Mouse (Mus musculus) thymus, adult 2 months (tissue): ENCODE measurements around the gene Zmym4. TPM values are rescaled to one million over a fixed set of nuclear protein-coding genes. Genes with fewer than 3 reads are reported as not detected.
"Not testable (repeated sequence)": the region's sequence is repeated elsewhere in the genome, so short reads cannot be mapped to it uniquely, and the experiment has no call there.

ENCODE experiments used
- DNase-seq: peaks from one replicate; pipeline ENCODE4 v3.0.0; 2021
- H3K27ac ChIP-seq: fragments of 200-500 bp; 2 replicates; pipeline ENCODE4 v1.5.1; 2012; ENCODE audit warnings: low read length, control low read depth; ENCODE audit not compliant: control insufficient read depth, insufficient read depth
- H3K27me3 ChIP-seq: fragments of 200-500 bp; 2 replicates; pipeline ENCODE4 v1.6.1; 2012; ENCODE audit warnings: mild to moderate bottlenecking, low read length, moderate library complexity, mixed read lengths; ENCODE audit not compliant: control insufficient read depth, insufficient read depth
- H3K36me3 ChIP-seq: fragments of 200-500 bp; 2 replicates; pipeline ENCODE4 v1.6.1; 2012; ENCODE audit warnings: mild to moderate bottlenecking, low read length, moderate library complexity; ENCODE audit not compliant: control insufficient read depth, insufficient read depth
- H3K4me1 ChIP-seq: fragments of 200-500 bp; replicated peaks from 2 replicates; pipeline ENCODE4 v1.6.1; 2012; ENCODE audit warnings: low read length; ENCODE audit not compliant: control insufficient read depth, insufficient read depth
- H3K4me3 ChIP-seq: fragments of 200-500 bp; 2 replicates; pipeline ENCODE4 v1.5.1; 2012; ENCODE audit warnings: mild to moderate bottlenecking, low read length, control low read depth, moderate library complexity; ENCODE audit not compliant: control insufficient read depth, insufficient read depth
- CTCF ChIP-seq: fragments of 200-500 bp; IDR thresholded peaks from 2 replicates; pipeline ENCODE4 v1.5.1; 2012; ENCODE audit warnings: mild to moderate bottlenecking, control low read depth, low read length, moderate library complexity, borderline replicate concordance; ENCODE audit not compliant: control insufficient read depth, poor library complexity, insufficient read depth; ENCODE audit errors: extremely low read depth
- POLR2A ChIP-seq: fragments of 200-500 bp; IDR thresholded peaks from 2 replicates; pipeline ENCODE4 v1.6.1; 2012; ENCODE audit warnings: mild to moderate bottlenecking, low read length, control low read depth, moderate library complexity; ENCODE audit not compliant: control insufficient read depth, poor library complexity, insufficient read depth; ENCODE audit errors: extremely low read depth
- WGBS: fragments of 180-500 bp; shearing (Covaris S2); methylation state at CpG from one replicate; pipeline ENCODE4 v1.1.7; 2018; 5-methylcytosine and 5-hydroxymethylcytosine counted together
- polyA plus RNA-seq: library from polyadenylated mRNA; depleted of rRNA; stranded (reverse); fragments of >200 nt; gene quantifications from 2 replicates; pipeline ENCODE4 v1.2.3, GENCODE M21; 2012; rRNA removed

The Zmym4 gene
- polyA plus RNA-seq = 7.9 and 8.9 TPM in 2 replicates

DNA sequence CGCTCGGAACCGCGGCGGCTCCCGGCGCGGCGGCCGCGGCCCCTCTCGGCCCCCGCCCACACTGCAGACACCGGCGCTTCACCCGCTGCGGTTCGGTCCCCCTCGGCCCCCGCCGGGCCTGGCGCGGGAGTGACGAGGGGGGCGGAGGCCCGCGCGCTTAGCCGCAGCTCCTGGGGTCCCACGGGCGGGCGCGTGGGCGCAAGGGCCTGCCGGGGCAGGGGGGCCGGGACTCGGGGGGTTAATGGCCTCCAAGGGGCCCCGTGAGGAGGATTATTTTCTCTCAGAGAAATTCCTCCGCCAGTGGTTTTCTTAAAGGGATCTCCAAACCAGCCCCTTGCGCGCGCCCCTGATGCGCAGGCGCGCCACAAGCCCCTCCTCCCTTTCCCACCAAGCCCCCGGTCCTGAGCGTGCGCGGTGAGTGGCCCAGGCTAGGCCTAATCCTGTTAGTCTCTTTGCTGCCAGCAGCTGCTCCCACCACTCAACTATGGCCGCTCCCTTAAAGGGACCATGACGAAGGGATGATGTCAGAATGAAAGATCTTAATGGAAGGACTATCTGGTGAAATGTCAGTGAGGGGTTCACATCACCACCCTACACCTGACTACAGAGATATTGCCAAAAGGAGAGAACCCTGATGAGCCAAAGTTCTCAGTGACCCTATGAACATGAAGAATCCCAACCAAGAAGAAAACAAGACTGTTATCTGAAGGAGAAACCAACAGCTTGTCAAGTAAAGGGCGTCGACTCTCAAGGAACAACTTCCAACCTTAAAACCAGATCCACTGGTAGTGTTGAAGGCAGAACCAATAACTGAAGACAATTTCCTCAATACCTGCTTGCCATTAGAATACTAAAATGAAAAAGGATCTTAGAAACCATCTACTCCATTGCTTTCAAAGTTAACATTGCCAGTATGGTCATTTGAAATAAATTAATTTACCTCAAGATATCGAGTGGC is at the start of gene Zmym4:
Zmym4 (minus strand) TSS at position 272 of the 958 bp plus-strand sequence.
- DNase-seq = peak; percentile 92
- no peaks in the 10 kb centered on the region for H3K36me3 ChIP-seq
- H3K4me1 ChIP-seq = no peaks in the 10 kb centered on the region
- H3K27ac ChIP-seq = no peak within 1 kb of the TSS; the same call in 1 of the 2 replicates
- H3K4me3 ChIP-seq = peak within 1 kb of the TSS; percentile 89
- no peaks in the 10 kb centered on the region for H3K27me3 ChIP-seq
- TF ChIP-seq CTCF (no peak), POLR2A (no peak)
- WGBS = 7% methylated on average over 49 of the region's 54 CpGs

DNA sequence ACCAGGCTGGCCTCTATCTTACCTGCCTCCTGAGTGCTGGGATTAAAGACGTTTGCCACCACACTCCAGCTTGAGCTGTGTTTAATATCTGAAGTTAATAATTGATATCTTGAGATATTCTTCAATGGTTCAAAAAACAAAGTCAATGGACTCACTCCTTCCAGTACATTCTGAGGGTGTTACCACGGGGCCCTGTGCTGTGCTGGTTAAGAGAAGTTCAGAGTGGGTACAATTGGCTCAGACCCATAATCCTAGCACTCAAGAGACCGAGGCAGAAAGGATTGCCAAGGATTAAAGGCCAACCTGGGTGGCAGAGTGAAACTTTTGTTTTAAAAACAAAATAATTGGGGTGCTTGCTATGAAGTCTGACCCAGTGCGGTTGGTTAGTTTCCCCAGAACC is 48.4 kb upstream of the Zmym4 start:
- H3K27ac ChIP-seq = no peak overlapping the region
- no peaks in the 10 kb centered on the region for H3K36me3 ChIP-seq
- no peaks in the 10 kb centered on the region for H3K27me3 ChIP-seq
- H3K4me3 ChIP-seq = no peak overlapping the region
- DNase-seq = no peak
- no peak for TF ChIP-seq POLR2A
- TF ChIP-seq CTCF = no peak
- H3K4me1 ChIP-seq = no peaks in the 10 kb centered on the region
- WGBS = 96% methylated on average over 4 of the region's 4 CpGs

DNA sequence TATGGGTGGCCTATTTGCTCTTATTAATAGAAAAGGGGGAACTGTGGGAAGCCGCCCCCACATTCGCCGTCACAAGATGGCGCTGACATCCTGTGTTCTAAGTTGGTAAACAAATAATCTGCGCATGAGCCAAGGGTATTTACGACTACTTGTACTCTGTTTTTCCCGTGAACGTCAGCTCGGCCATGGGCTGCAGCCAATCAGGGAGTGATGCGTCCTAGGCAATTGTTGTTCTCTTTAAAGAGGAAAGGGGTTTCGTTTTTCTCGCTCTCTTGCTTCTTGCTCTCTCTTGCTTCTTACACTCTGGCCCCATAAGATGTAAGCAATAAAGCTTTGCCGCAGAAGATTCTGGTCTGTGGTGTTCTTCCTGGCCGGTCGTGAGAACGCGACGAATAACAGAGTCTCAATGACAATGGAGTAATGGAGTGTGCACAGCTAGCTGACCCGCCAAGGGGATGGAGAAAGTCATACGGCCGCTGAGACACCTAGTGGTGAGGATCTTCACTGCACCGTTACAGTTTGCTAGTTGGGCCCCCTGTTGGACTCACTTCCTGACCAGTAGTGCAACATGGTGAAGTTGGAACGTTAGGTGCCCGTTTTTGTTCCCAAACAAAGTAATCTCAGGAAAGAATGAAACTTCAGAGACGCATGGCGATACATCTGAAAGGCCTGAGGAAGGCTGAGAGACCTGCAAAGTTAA is 47.5 kb upstream of the Zmym4 start:
- peak overlapping the region; percentile 72 for H3K27ac ChIP-seq
- TF ChIP-seq CTCF = peak; percentile 58; the same call in 1 of the 2 replicates
- H3K36me3 ChIP-seq, H3K27me3 ChIP-seq, H3K4me1 ChIP-seq: not testable (repeated sequence)
- peak overlapping the region; percentile 48 for H3K4me3 ChIP-seq
- peak; percentile 83 for DNase-seq
- 18% methylated on average over 14 of the region's 26 CpGs for WGBS

DNA sequence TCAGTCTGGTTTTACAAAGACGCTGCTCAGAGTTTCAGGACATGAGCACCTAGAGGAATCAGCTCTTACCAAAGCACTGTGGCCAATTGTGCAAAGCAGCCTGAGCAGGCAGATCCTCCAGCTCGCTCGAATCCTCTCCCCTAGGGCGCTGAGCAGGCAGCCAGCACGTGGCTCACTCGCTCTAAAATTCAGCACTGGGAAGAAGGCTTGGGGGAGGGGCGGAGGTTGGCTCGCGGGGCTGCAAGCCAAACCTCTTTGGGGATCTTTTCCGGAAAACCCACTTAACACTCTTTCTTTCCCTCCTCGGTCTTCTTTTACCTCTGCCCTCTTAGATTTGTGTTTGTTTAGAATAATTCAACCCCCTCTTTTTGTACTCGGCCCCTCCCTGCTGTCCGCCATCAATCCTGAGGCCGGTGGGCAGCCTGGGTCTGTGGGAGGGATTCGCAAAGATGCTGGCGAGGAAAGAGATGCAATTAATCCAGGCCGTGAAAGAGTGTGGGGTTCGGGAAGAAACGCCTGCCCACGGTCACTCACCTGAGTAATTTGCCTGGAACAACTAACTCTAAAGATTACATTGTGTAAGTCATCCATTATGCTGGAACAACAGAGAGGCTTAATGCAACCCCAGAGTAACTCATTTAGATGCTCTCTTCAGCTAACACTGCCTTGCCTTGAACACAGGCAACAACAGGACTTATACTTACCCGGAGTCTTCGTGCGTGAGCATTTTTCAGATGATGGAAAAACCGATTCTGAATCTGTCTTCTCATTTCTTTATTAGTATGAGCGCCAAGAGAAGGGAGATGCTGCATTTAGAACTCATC is 37.4 kb upstream of the Zmym4 start:
- Histone ChIP-seq H3K36me3 (no peaks in the 10 kb centered on the region), H3K27me3 (no peaks in the 10 kb centered on the region), H3K27ac (no peak overlapping the region), H3K4me1 (0 out of 2 replicates have a peak, but pooled peaks cover 3% of the 10 kb centered on the region), H3K4me3 (no peak overlapping the region)
- TF ChIP-seq POLR2A (no peak), CTCF (no peak)
- peak; percentile 30 for DNase-seq
- 42% methylated on average over 25 of the region's 25 CpGs for WGBS

DNA sequence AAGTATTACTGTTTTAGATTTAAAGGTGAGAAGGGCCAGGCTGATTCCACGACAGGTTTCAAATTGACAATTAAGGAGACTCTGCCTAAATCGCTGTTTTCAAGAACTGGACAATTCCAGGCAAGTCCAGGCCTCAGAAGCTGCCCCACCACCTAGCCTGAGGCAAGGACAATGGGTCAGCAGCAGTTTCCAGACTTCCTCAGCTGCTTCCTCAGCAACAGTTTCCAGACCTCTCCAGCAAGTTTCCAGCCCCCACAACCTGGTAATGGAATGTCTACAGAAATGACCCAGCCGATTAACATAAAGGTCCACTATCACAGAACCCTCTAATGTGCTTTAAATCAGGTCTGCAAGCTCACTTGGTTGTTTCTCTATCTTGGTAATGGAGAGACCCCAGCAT is 36.4 kb upstream of the Zmym4 start:
- H3K27ac ChIP-seq = no peak overlapping the region
- TF ChIP-seq CTCF (no peak), POLR2A (no peak)
- H3K27me3 ChIP-seq = no peaks in the 10 kb centered on the region
- 92% methylated on average over 3 of the region's 3 CpGs for WGBS
- DNase-seq = no peak
- H3K4me1 ChIP-seq = 0 out of 2 replicates have a peak, but pooled peaks cover 3% of the 10 kb centered on the region
- no peak overlapping the region for H3K4me3 ChIP-seq
- H3K36me3 ChIP-seq = no peaks in the 10 kb centered on the region

DNA sequence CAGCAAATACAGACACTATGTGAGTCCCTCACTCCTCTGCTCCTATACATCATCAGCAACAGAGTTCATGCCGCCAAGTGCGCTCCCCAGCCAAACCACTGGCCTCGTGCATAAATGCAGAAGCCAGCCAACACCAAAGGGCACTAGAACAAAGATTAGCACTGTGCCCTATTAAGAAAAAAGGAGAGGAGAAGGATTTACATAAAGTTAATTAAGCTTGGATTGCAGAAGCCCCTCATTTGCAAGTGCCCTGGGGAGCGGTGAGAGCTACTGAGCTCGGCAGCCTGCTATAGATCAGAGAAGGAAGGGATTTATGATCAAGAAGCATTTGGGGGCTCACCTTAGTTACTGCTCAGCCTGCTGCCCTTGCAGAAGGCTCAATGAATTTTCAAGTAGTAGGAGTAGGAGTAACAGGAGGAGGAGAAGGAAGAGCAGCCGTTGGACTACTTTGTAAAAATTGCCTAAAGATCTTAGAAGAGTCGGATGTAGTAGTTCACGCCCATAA is 32.7 kb upstream of the Zmym4 start:
- no peaks in the 10 kb centered on the region for H3K36me3 ChIP-seq
- WGBS = 72% methylated on average over 8 of the region's 8 CpGs
- no peak overlapping the region for H3K27ac ChIP-seq
- no peak overlapping the region for H3K4me3 ChIP-seq
- DNase-seq = no peak
- H3K4me1 ChIP-seq = 0 out of 2 replicates have a peak, but pooled peaks cover 3% of the 10 kb centered on the region
- no peaks in the 10 kb centered on the region for H3K27me3 ChIP-seq
- TF ChIP-seq CTCF (no peak), POLR2A (no peak)

DNA sequence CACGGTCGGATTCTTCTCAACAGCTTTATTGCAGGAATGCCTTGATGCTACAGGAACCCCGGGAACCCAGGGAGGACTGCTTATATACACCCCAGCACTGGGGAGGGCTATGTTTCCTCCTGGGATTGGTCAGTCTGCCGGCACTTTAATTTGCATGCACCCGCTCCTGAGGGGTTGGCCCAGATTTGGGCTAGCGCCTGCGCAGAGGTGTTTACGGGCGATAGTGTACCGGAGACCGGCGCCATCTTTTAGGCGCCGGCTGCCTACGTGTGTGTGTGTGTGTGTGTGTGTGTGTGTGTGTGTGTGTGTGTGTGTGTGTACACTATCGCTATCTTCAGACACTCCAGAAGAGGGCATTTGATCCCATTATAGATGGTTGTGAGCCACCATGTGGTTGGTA is 31.4 kb upstream of the Zmym4 start:
- not testable (repeated sequence) for H3K4me3 ChIP-seq, H3K4me1 ChIP-seq, DNase-seq, H3K27ac ChIP-seq, H3K27me3 ChIP-seq, H3K36me3 ChIP-seq
- 98% methylated on average over 16 of the region's 16 CpGs for WGBS
